Mouse (Mus musculus) skeletal muscle tissue, postnatal 0 days (tissue): ENCODE results near the gene Scrn1. TPM values are rescaled to one million over a fixed set of nuclear protein-coding genes. Genes with fewer than 3 reads are reported as not detected.

ENCODE experiments used
- polyA plus RNA-seq: library from polyadenylated mRNA; unstranded; fragments of >200 nt; fragmentation: Nextera tagmentation; extraction: Ambion mirVana; gene quantifications from 2 replicates; pipeline ENCODE4 v1.2.1, GENCODE M21; 2015

Scrn1 gene
- 3.4 and 4.2 TPM in 2 replicates for polyA plus RNA-seq

GRCm38 (mm10) chr6:54565665-54566545 is at the start of gene Scrn1:
Gene Scrn1, minus strand, starts transcription at chr6:54566489.

GRCm38 (mm10) chr6:54597208-54597607 is 30.9 kb upstream of the Scrn1 start, which contains the start of gene Fkbp14:
Gene Fkbp14, minus strand, starts transcription at chr6:54597308.

GRCm38 (mm10) chr6:54594469-54595329 is 28.4 kb upstream of the Scrn1 start, which contains the start of gene Plekha8:
Gene Plekha8, plus strand, starts transcription at chr6:54595111.

Other genes starting within 250 kb of the Scrn1 start
- gene Prr15, start 240.7 kb downstream of the Scrn1 start, polyA plus RNA-seq, result 0.76 and 1.1 TPM in 2 replicates
- 0.84 and 1.0 TPM in 2 replicates for gene Wipf3, start 136.9 kb downstream of the Scrn1 start, polyA plus RNA-seq
- 2.0 and 2.4 TPM in 2 replicates for gene Plekha8, start 28.6 kb upstream of the Scrn1 start, polyA plus RNA-seq
- gene Fkbp14, start 30.8 kb upstream of the Scrn1 start, polyA plus RNA-seq, result 17.1 and 25.0 TPM in 2 replicates
- gene Mturn, start 115.1 kb upstream of the Scrn1 start, polyA plus RNA-seq, result 4.0 and 5.8 TPM in 2 replicates